Mouse (Mus musculus) ES-E14 (cell line): ENCODE data around the gene Pigx. TPM values are rescaled to one million over a fixed set of nuclear protein-coding genes. Genes with fewer than 3 reads are reported as not detected.

ENCODE experiments used
- DNase-seq: peaks from one replicate; pipeline ENCODE4 v3.0.0-alpha.2; 2013; ENCODE audit warnings: low read depth, low spot score
- H3K27ac ChIP-seq: 2 replicates; pipeline ENCODE4 v1.5.1; 2012; ENCODE audit warnings: low read depth, mild to moderate bottlenecking, low read length, moderate library complexity, mixed read lengths; ENCODE audit not compliant: poor library complexity, insufficient read depth, severe bottlenecking
- H3K36me3 ChIP-seq: 2 replicates; pipeline ENCODE4 v1.6.1; 2012; ENCODE audit warnings: mild to moderate bottlenecking, low read length, moderate library complexity, mixed read lengths; ENCODE audit not compliant: control insufficient read depth, poor library complexity, insufficient read depth, severe bottlenecking
- H3K4me1 ChIP-seq, 2 experiments: fragments of 150-350 bp in 1 of 2; sonication (generic) in 1 of 2; 2 replicates each; pipeline ENCODE4 v1.6.1; 2012; ENCODE audit warnings: low read length in 2 of 2, mild to moderate bottlenecking in 1 of 2, mixed read lengths in 1 of 2; ENCODE audit not compliant: control insufficient read depth in 2 of 2, insufficient read depth in 2 of 2, poor library complexity in 1 of 2
- H3K4me3 ChIP-seq, 2 experiments: fragments of 150-350 bp in 1 of 2; sonication (generic) in 1 of 2; 2 replicates each; pipeline ENCODE4 v1.5.1; 2012; ENCODE audit warnings: low read length in 2 of 2, low read depth in 1 of 2, mild to moderate bottlenecking in 1 of 2, mixed read lengths in 1 of 2; ENCODE audit not compliant: insufficient read depth in 1 of 2, poor library complexity in 1 of 2, severe bottlenecking in 1 of 2
- H3K9ac ChIP-seq: 2 replicates; pipeline ENCODE4 v1.6.1; 2012; ENCODE audit warnings: low read depth, mild to moderate bottlenecking, low read length, mixed read lengths; ENCODE audit not compliant: poor library complexity, insufficient read depth, severe bottlenecking
- H3K9me3 ChIP-seq: fragments of 150-350 bp; sonication (generic); 2 replicates; pipeline ENCODE4 v1.6.1; 2012; ENCODE audit warnings: low read depth, mild to moderate bottlenecking, low read length; ENCODE audit not compliant: control insufficient read depth, insufficient read depth
- CHD2 ChIP-seq: IDR thresholded peaks from 2 replicates; pipeline ENCODE4 v1.6.1; 2014; ENCODE audit warnings: mild to moderate bottlenecking, low read depth, low read length, inconsistent platforms
- HCFC1 ChIP-seq: IDR thresholded peaks from 2 replicates; pipeline ENCODE4 v1.6.1; 2012; ENCODE audit warnings: low read length, inconsistent platforms, borderline replicate concordance; ENCODE audit not compliant: insufficient read depth
- MAFK ChIP-seq: IDR thresholded peaks from 2 replicates; pipeline ENCODE4 v1.6.1; 2014; ENCODE audit warnings: mild to moderate bottlenecking, low read depth, low read length, inconsistent platforms; ENCODE audit not compliant: insufficient read depth
- ZC3H11A ChIP-seq: IDR thresholded peaks from 2 replicates; pipeline ENCODE4 v1.6.1; 2012; ENCODE audit warnings: low read depth, mild to moderate bottlenecking, inconsistent platforms, low read length, borderline replicate concordance
- ZNF384 ChIP-seq: IDR thresholded peaks from 2 replicates; pipeline ENCODE4 v1.6.1; 2012; ENCODE audit warnings: low read depth, low read length, inconsistent platforms
- in situ Hi-C, 2 experiments: fragments of 600-800 bp; cut with MboI; formaldehyde crosslinking; loops; one replicate each; pipeline ENCODE4 v1.15.1; 2025; ENCODE audit warnings: low sequenced_read_pairs in 2 of 2, inconsistent platforms in 1 of 2; ENCODE audit not compliant: unreplicated experiment in 2 of 2
- total RNA-seq: library from RNA; depleted of rRNA; stranded (reverse); fragments of 300-350 nt; gene quantifications from 2 replicates; pipeline ENCODE4 v1.2.3, GENCODE M21; 2012; rRNA removed

The Pigx gene
- total RNA-seq, 1 experiment: 59.5 TPM

GRCm38 (mm10) chr16:32062226-32062625 is 37.3 kb downstream of the Pigx start:
- H3K36me3 ChIP-seq: no peaks in the 10 kb centered on the region
- peaks cover 0 to 5% of the 10 kb centered on the region in 2 experiments; a peak in 1 of 4 replicates for H3K4me1 ChIP-seq
- H3K27ac ChIP-seq: no peak overlapping the region
- no peak overlapping the region for H3K9ac ChIP-seq
- in situ Hi-C loops: no loop called here
- no peak overlapping the region for H3K4me3 ChIP-seq
- TF ChIP-seq HCFC1: no peak
- TF ChIP-seq CHD2: no peak
- TF ChIP-seq ZNF384: no peak
- TF ChIP-seq ZC3H11A: no peak
- no peak for TF ChIP-seq MAFK
- no peaks in the 10 kb centered on the region for H3K9me3 ChIP-seq
- DNase-seq: no peak

DNA sequence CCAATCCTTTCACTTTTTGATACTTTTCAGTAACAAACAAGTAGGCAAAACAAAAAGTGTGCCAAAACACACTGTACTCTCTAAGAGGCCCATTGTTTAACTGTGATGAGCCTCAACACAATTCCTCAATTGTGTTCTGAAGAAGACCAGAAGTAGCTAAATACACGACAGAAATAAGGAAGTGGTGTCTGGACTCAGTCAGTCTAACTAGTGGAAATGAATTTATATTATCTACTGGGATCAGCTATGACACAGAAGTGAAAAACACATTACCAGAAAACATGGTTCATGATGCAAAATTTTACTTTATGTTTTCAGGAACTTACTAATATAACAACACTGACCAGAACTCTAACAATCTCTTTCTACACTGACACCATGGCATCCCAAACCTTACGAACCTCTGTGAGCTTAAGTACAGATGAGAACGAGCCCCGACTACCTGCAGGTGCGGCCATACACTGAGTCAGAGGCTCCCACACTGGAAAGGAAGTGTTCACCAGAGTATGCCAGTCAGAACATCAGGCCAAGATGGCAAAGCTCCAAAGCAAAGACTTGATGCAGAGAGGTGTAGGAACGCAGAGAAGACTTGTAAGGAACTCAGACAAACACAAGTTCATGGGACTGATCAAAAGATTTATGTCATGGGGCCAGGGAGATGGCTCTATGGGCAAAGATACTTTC is 39.6 kb downstream of the Pigx start:
- H3K36me3 ChIP-seq: no peaks in the 10 kb centered on the region
- H3K4me1 ChIP-seq: no peaks in the 10 kb centered on the region; a peak in 1 of 4 replicates
- no peak overlapping the region for H3K9ac ChIP-seq
- no peak overlapping the region for H3K4me3 ChIP-seq
- H3K9me3 ChIP-seq: no peaks in the 10 kb centered on the region
- TF ChIP-seq MAFK (no peak), ZC3H11A (no peak), ZNF384 (no peak), HCFC1 (no peak), CHD2 (no peak)
- DNase-seq: no peak
- in situ Hi-C loops: no loop called here
- no peak overlapping the region for H3K27ac ChIP-seq

- no peak overlapping the region for H3K4me3 ChIP-seq
- no peaks in the 10 kb centered on the region; a peak in 1 of 4 replicates for H3K4me1 ChIP-seq
- H3K27ac ChIP-seq: no peak overlapping the region
- no peak for TF ChIP-seq HCFC1
- no peak for TF ChIP-seq ZC3H11A
- no peak for TF ChIP-seq MAFK
- TF ChIP-seq ZNF384: no peak
- TF ChIP-seq CHD2: no peak
- H3K9me3 ChIP-seq: no peaks in the 10 kb centered on the region
- H3K9ac ChIP-seq: no peak overlapping the region
- DNase-seq: no peak
- no peaks in the 10 kb centered on the region for H3K36me3 ChIP-seq
- in situ Hi-C loops: no loop called here
Measured at GRCm38 (mm10) chr16:32058817-32059216, 40.7 kb downstream of the Pigx start.

DNA sequence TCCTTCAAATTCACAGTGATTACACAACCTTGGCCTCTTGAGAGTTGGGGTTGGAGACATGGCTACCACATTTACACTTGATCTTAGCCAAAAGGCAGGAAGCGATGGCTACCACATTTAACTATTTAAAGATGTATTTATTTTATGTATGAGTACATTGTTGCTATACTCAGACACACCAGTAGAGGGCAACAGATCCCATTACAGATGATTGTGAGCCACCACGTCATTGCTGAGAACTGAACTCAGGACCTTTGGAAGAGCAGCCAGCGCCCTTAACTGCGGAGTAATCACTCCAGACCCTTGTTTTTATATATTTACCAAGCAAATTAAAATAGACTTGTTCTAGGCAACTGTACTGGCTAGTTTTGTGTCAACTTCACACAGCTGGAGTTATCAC is 57.2 kb downstream of the Pigx start:
- Histone ChIP-seq H3K4me3 (no peak overlapping the region), H3K27ac (no peak overlapping the region), H3K9me3 (no peaks in the 10 kb centered on the region), H3K36me3 (peaks cover 7% of the 10 kb centered on the region), H3K4me1 (no peaks in the 10 kb centered on the region), H3K9ac (no peak overlapping the region)
- in situ Hi-C loops: no loop called here
- TF ChIP-seq HCFC1: no peak
- no peak for TF ChIP-seq CHD2
- no peak for TF ChIP-seq ZNF384
- no peak for TF ChIP-seq MAFK
- no peak for TF ChIP-seq ZC3H11A
- DNase-seq: no peak

Other genes starting within 250 kb of the Pigx start
- 0.40 and 0.58 TPM in 2 replicates for gene Meltf, start 220.9 kb downstream of the Pigx start, total RNA-seq
- gene Pigz, start 165.9 kb downstream of the Pigx start, total RNA-seq: 0.42 and 0.71 TPM in 2 replicates
- 27.5 and 27.8 TPM in 2 replicates for gene 0610012G03Rik, start 151.2 kb downstream of the Pigx start, total RNA-seq
- gene Ncbp2, start 151.2 kb downstream of the Pigx start, total RNA-seq: 82.0 and 84.4 TPM in 2 replicates
- 12.6 and 16.3 TPM in 2 replicates for gene Senp5, start 96.5 kb downstream of the Pigx start, total RNA-seq
- gene Pak2, start 20.4 kb downstream of the Pigx start, total RNA-seq: 17.9 and 26.9 TPM in 2 replicates
- gene Cep19, start 60 bp upstream of the Pigx start, total RNA-seq: 8.9 and 11.9 TPM in 2 replicates
- 6.4 and 7.2 TPM in 2 replicates for gene Nrros, start 65.9 kb upstream of the Pigx start, total RNA-seq
- gene Bex6, start 80.1 kb upstream of the Pigx start, total RNA-seq: 1.4 and 1.6 TPM in 2 replicates
- gene Fbxo45, start 147.4 kb upstream of the Pigx start, total RNA-seq: 11.4 and 14.2 TPM in 2 replicates
- gene Wdr53, start 147.5 kb upstream of the Pigx start, total RNA-seq: 11.5 and 14.9 TPM in 2 replicates
- gene Smco1, start 171.7 kb upstream of the Pigx start, total RNA-seq: not detected in 2 replicates
- gene Rnf168, start 177.7 kb upstream of the Pigx start, total RNA-seq: 21.3 and 28.2 TPM in 2 replicates
- gene Ubxn7, start 232.5 kb upstream of the Pigx start, total RNA-seq: 44.2 and 47.6 TPM in 2 replicates